Mouse (Mus musculus) hindbrain, embryonic 14.5 days (tissue): Measurements from ENCODE around the gene Ldhal6b. TPM values are rescaled to one million over a fixed set of nuclear protein-coding genes. Genes with fewer than 3 reads are reported as not detected.

ENCODE experiments used
- microRNA-seq: library from miRNA; unstranded; fragments of <30 nt; microRNA quantifications from one replicate; pipeline ENCODE4, GENCODE M21; 2016
- polyA plus RNA-seq: library from polyadenylated mRNA; unstranded; fragments of >200 nt; fragmentation: Nextera tagmentation; extraction: Ambion mirVana; gene quantifications from 2 replicates; pipeline ENCODE4 v1.2.1, GENCODE M21; 2014

The Ldhal6b gene
- polyA plus RNA-seq, 1 experiment from 2014 or later, result 0.20 TPM

Small RNA genes within 50 kb of the gene (microRNA-seq; reads per million reads assigned to microRNA genes)
- gene Gm22475, result not detected

Other genes with a start within 250 kb of the Ldhal6b start
- gene Tmem242, start 21.5 kb upstream of the Ldhal6b start, polyA plus RNA-seq, result 105 and 111 TPM in 2 replicates
- gene Zdhhc14, start 73.8 kb upstream of the Ldhal6b start, polyA plus RNA-seq, result 12.3 and 15.0 TPM in 2 replicates